In genomic region chr4:93450831-93451230, GRCm38 (mm10) we compare ENCODE assay signal across 21 mouse cellular contexts.
"Had no signal": no experiment of that assay in that cellular context is flagged by ENCODE, and none has a peak within 500 bp of the region (broad histone marks: within the 10 kb centered on the region; RNA-seq: fewer than 3 reads in every experiment).

No protein-coding gene starts in this region.

- H3K27ac ChIP-seq: liver, embryonic 13.5 days; liver, embryonic 15.5 days; lung, embryonic 15.5 days; macrophage; neural tube, embryonic 13.5 days; neural tube, embryonic 15.5 days had no signal

- ATAC-seq: liver, postnatal 0 days; lung, postnatal 0 days had no signal

- H3K27me3 ChIP-seq: liver, embryonic 13.5 days; liver, embryonic 15.5 days; lung, embryonic 15.5 days; megakaryocyte, embryonic 14.5 days; neural tube, embryonic 13.5 days; neural tube, embryonic 15.5 days had no signal

- DNase-seq: liver, embryonic 13.5 days; liver, postnatal 0 days; lung, adult 2 months; lung, postnatal 14 days; lung, postnatal 36 days; right cerebral cortex, adult 18-20 months; right cerebral cortex, postnatal 25 days; right cerebral cortex, postnatal 4 days; spleen, adult 18-20 months; thymus, adult 18-20 months; thymus, postnatal 25 days; thymus, postnatal 4 days had no signal

- H3K4me2 ChIP-seq: liver, embryonic 11.5 days; liver, embryonic 13.5 days; liver, embryonic 15.5 days; lung, embryonic 15.5 days; neural tube, embryonic 13.5 days; neural tube, embryonic 15.5 days had no signal

- H3K36me3 ChIP-seq: liver, embryonic 13.5 days; liver, embryonic 15.5 days; lung, embryonic 15.5 days; neural tube, embryonic 13.5 days; neural tube, embryonic 15.5 days had no signal

- H3K9me3 ChIP-seq: liver, embryonic 13.5 days; liver, embryonic 15.5 days; lung, embryonic 15.5 days; megakaryocyte, embryonic 14.5 days; neural tube, embryonic 13.5 days; neural tube, embryonic 15.5 days had no signal

- H3K4me1 ChIP-seq: liver, embryonic 13.5 days; liver, embryonic 15.5 days; lung, embryonic 15.5 days; megakaryocyte, embryonic 14.5 days; neural tube, embryonic 13.5 days; neural tube, embryonic 15.5 days had no signal

- H3K4me3 ChIP-seq: liver, embryonic 13.5 days; liver, embryonic 15.5 days; lung, embryonic 15.5 days; megakaryocyte, embryonic 14.5 days; myocyte; neural tube, embryonic 13.5 days; neural tube, embryonic 15.5 days had no signal

- H3K9ac ChIP-seq: liver, embryonic 13.5 days; liver, embryonic 15.5 days; liver, postnatal 0 days; lung, embryonic 15.5 days; neural tube, embryonic 13.5 days; neural tube, embryonic 15.5 days had no signal
